Mouse (Mus musculus) CD4-positive, CD25-positive, alpha-beta regulatory T cell, adult 9 weeks (primary cell): Measurements from ENCODE around the gene Gm8020. TPM values are rescaled to one million over a fixed set of nuclear protein-coding genes. Genes with fewer than 3 reads are reported as not detected.

Source experiments
- polyA plus RNA-seq: library from polyadenylated mRNA; unstranded; fragments of 100-300 nt; shearing (Covaris generic); gene quantifications from one replicate; pipeline ENCODE4 v1.2.1, GENCODE M21; 2017

Gm8020 gene
- polyA plus RNA-seq, result not detected

GRCm38 (mm10) chr14:42502249-42502648 lies at the start of gene Gm8020:
Gene Gm8020 (minus strand): TSS chr14:42502349.

GRCm38 (mm10) chr14:42524182-42524581 lies 22.0 kb upstream of the Gm8020 start, which contains the start of gene Gm8024:
Gene Gm8024 (minus strand): TSS chr14:42524282.

GRCm38 (mm10) chr14:42463581-42463980 lies 38.6 kb downstream of the Gm8020 start, which contains the start of gene Gm8011:
Gene Gm8011 (plus strand): TSS chr14:42463881.

Other genes starting within 250 kb of the Gm8020 start
- not detected for gene Gm17026, start 242.3 kb downstream of the Gm8020 start, polyA plus RNA-seq
- gene Gm9611, start 205.0 kb downstream of the Gm8020 start, polyA plus RNA-seq, result not detected
- gene Gm7995, start 192.1 kb downstream of the Gm8020 start, polyA plus RNA-seq, result not detected
- gene Gm8005, start 62.7 kb downstream of the Gm8020 start, polyA plus RNA-seq, result not detected
- not detected for gene Gm8011, start 38.5 kb downstream of the Gm8020 start, polyA plus RNA-seq
- not detected for gene Gm8024, start 21.9 kb upstream of the Gm8020 start, polyA plus RNA-seq
- not detected for gene Gm17124, start 97.5 kb upstream of the Gm8020 start, polyA plus RNA-seq
- not detected for gene Gm3633, start 139.6 kb upstream of the Gm8020 start, polyA plus RNA-seq
- gene Gm10378, start 153.6 kb upstream of the Gm8020 start, polyA plus RNA-seq, result not detected